Comparison of ENCODE assay signal across 1 mouse cellular context in the genomic region with DNA sequence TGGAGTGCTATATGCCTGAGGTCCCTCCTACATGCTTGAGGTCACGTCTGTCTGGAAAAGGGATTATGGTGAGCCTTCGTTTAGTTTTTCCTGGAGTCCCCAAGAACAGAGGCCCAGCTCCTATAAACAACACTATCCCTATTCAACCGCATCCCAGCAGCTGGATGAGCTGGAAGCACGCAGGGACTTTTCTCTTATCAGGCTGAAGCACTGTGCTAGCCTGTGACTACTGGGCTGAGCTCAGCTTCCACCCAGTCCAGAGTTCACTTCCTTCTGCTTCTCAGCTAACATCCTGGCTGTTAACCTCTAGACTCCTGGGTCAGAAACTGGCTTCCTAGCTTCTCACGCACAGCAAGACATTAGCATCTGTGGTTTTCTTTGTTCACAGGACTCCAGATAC.
TF ChIP-seq lines count a peak whose summit lies in the region.

No protein-coding gene starts in this region.

TF ChIP-seq in MEL, 35 proteins besides CTCF, POLR2A, EP300 and RAD21:
- TF ChIP-seq MAZ (IDR thresholded peaks at IDR 0.05; ENCODE audit: low read depth, low read length) (no peak), USF2 (IDR thresholded peaks at IDR 0.05; ENCODE audit: borderline replicate concordance in 1 of 2, insufficient read depth in 1 of 2, low read depth in 1 of 2, low read length in 2 of 2) (no peak), NELFE (IDR thresholded peaks at IDR 0.05; ENCODE audit: low read depth, low read length) (no peak), MAX (IDR thresholded peaks at IDR 0.05; ENCODE audit: low read length) (no peak), HCFC1 (IDR thresholded peaks at IDR 0.05; ENCODE audit: low read depth, low read length) (no peak), CHD2 (IDR thresholded peaks at IDR 0.05; ENCODE audit: low read length) (no peak), SIN3A (IDR thresholded peaks at IDR 0.05; ENCODE audit: low read length) (no peak), MYC (IDR thresholded peaks at IDR 0.05; ENCODE audit: low read depth, low read length) (no peak), TCF12 (IDR thresholded peaks at IDR 0.05; ENCODE audit: low read depth, low read length) (no peak)
